Mouse (Mus musculus): ENCODE measurements around the gene Evl.

DNA sequence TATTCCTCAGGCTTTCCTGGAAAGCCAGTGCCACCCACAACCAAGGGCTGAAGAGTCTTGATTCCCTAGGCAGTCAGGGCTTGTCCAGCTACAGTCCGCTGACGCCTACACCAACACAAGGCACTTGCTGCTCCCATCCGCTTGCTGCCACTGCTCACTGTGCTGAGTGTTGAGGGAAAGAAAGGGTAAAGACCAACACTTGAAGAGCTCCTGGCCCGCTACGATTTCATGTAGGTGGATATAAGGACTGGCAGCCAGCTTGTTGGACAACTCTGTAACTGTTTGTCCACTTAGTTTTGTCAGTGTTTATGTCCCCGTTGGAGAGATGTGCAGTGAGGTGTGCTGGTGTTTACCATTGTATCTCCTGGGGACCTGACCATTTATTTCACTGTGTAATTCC, 38.3 kb downstream of the Evl start:
- TF ChIP-seq CTCF (conservative IDR thresholded peaks at IDR 0.05; ENCODE audit: low read length) (no peak), NANOG (IDR thresholded peaks at IDR 0.05; ENCODE audit: borderline replicate concordance, low read length) (no peak)
